11 mouse cellular contexts compared by ENCODE assay signal in genomic region chr2:26663551-26663950, GRCm38 (mm10). TPM values are rescaled to one million over a fixed set of nuclear protein-coding genes. Genes with fewer than 3 reads are reported as not detected.
DNase-seq lines count a peak whose midpoint lies in the region; ATAC-seq and TF ChIP-seq lines count a peak whose summit lies in the region.
"Not testable (repeated sequence)": the region's sequence is repeated elsewhere in the genome, so short reads cannot be mapped to it uniquely, and the experiment has no call there.
"Had no signal": no experiment of that assay in that cellular context is flagged by ENCODE, and none has a peak within 500 bp of the region (broad histone marks: within the 10 kb centered on the region; RNA-seq: fewer than 3 reads in every experiment).

No protein-coding gene starts in this region.

- not testable (repeated sequence) for H3K27me3 ChIP-seq in hindbrain, embryonic 14.5 days (ENCODE audit: control insufficient read depth, insufficient read depth, low read length); small intestine, adult 2 months (ENCODE audit: control insufficient read depth, insufficient read depth, low read length)

- DNase-seq in NIH3T3 (ENCODE audit: low read depth) = peak; percentile 78
- DNase-seq in cerebellum, adult 9-10 months = peak; percentile 20
- peak; percentile 31 for DNase-seq in gastrocnemius, adult 18-20 months (ENCODE audit: low spot score)
- DNase-seq in hindbrain, embryonic 14.5 days (ENCODE audit: low spot score) = peak; percentile 49
- DNase-seq in left cerebral cortex, postnatal 14 days (ENCODE audit: low spot score in 2 of 2) = peak; percentile 20 to 32

- H3K27ac ChIP-seq in hindbrain, embryonic 14.5 days; small intestine, adult 2 months (ENCODE audit: insufficient read depth, low read depth, low read length): not testable (repeated sequence)

- not testable (repeated sequence) for ATAC-seq in hindbrain, embryonic 14.5 days (ENCODE audit: low FRiP score)
- ATAC-seq in megakaryocyte progenitor cell, adult 5-6 weeks (replicated peaks; ENCODE audit: poor library complexity) = peak; percentile 87

- H3K4me1 ChIP-seq in hindbrain, embryonic 14.5 days (replicated peaks; ENCODE audit: control insufficient read depth, insufficient read depth, low read length); small intestine, adult 2 months (ENCODE audit: control insufficient read depth, insufficient read depth, insufficient read length, low read length): not testable (repeated sequence)

- not testable (repeated sequence) for TF ChIP-seq POLR2A in small intestine, adult 2 months (IDR thresholded peaks at IDR 0.05; ENCODE audit: low read depth, low read length)

- H3K9me3 ChIP-seq in hindbrain, embryonic 14.5 days (ENCODE audit: control insufficient read depth, low read length) = not testable (repeated sequence)

- H3K9ac ChIP-seq in hindbrain, embryonic 14.5 days = not testable (repeated sequence)

- TF ChIP-seq CTCF in small intestine, adult 2 months (IDR thresholded peaks at IDR 0.05; ENCODE audit: extremely low read depth, insufficient read length, insufficient replicate concordance, low read depth, low read length) = peak; percentile 48; the same call in 1 of the 2 replicates

- not testable (repeated sequence) for H3K4me2 ChIP-seq in hindbrain, embryonic 14.5 days (replicated peaks)

- intact Hi-C loops in left cerebral cortex, postnatal 14 days (cut with DNase I) = not testable (repeated sequence)

- H3K36me3 ChIP-seq in hindbrain, embryonic 14.5 days (replicated peaks; ENCODE audit: control insufficient read depth, insufficient read depth); small intestine, adult 2 months (ENCODE audit: control insufficient read depth, insufficient read depth, low read length): not testable (repeated sequence)

- whole genome bisulfite sequencing in hindbrain, embryonic 14.5 days = 61% methylated on average over 1 of the region's 1 CpGs
- 88% methylated on average over 1 of the region's 1 CpGs for WGBS in small intestine, adult 2 months

- not testable (repeated sequence) for H3K4me3 ChIP-seq in hindbrain, embryonic 14.5 days (replicated peaks; ENCODE audit: low read length); small intestine, adult 2 months (ENCODE audit: low read depth, low read length)

RNA-seq across cellular contexts. Expression of gene Lcn4, which starts 7.5 kb away (rescaled TPM):
- total RNA-seq in gastrocnemius, adult 18-20 months (2021) = not detected
- polyA plus RNA-seq in hindbrain, embryonic 14.5 days (2014; fragmentation: Nextera tagmentation; extraction: Ambion mirVana) = not detected in 2 replicates
- not detected for total RNA-seq in left cerebral cortex, postnatal 14 days (2021)
- total RNA-seq in megakaryocyte progenitor cell, adult 5-6 weeks (2015) = 0.30 and 1.6 TPM in 2 replicates
- not detected in 2 replicates for total RNA-seq in megakaryocyte progenitor cell, adult 5-6 weeks (2017)
- polyA plus RNA-seq in small intestine, adult 2 months (2012; rRNA removed) = not detected in 2 replicates
- total RNA-seq: left cerebral cortex, adult 8-10 months had no signal
- polyA plus RNA-seq: forebrain, embryonic 15.5 days; hindbrain, embryonic 13.5 days; midbrain, embryonic 16.5 days had no signal

RNA-seq across cellular contexts. Expression of gene Fam69b, which starts 35.3 kb away (rescaled TPM):
- total RNA-seq in gastrocnemius, adult 18-20 months (2021) = 1 to 10 TPM; 1.9 TPM
- 128 and 136 TPM in 2 replicates for polyA plus RNA-seq in hindbrain, embryonic 14.5 days (2014; fragmentation: Nextera tagmentation; extraction: Ambion mirVana)
- total RNA-seq in left cerebral cortex, postnatal 14 days (2021) = 10 to 100 TPM; 80.3 TPM
- total RNA-seq in megakaryocyte progenitor cell, adult 5-6 weeks (2015) = 2.8 and 4.8 TPM in 2 replicates
- 9.2 and 9.4 TPM in 2 replicates for total RNA-seq in megakaryocyte progenitor cell, adult 5-6 weeks (2017)
- polyA plus RNA-seq in small intestine, adult 2 months (2012; rRNA removed) = 5.0 and 7.7 TPM in 2 replicates

RNA-seq across cellular contexts. Expression of gene Agpat2, which starts 59.3 kb away (rescaled TPM):
- total RNA-seq in gastrocnemius, adult 18-20 months (2021) = 1 to 10 TPM; 6.3 to 7.5 TPM
- polyA plus RNA-seq in hindbrain, embryonic 14.5 days (2014; fragmentation: Nextera tagmentation; extraction: Ambion mirVana) = 5.6 and 6.6 TPM in 2 replicates
- total RNA-seq in left cerebral cortex, postnatal 14 days (2021) = 1 to 10 TPM in 1 of 2 experiments, under 1 TPM in 1; 0.72 to 1.3 TPM
- total RNA-seq in megakaryocyte progenitor cell, adult 5-6 weeks (2015) = 47.8 and 50.3 TPM in 2 replicates
- total RNA-seq in megakaryocyte progenitor cell, adult 5-6 weeks (2017) = 43.5 and 52.3 TPM in 2 replicates
- 288 and 515 TPM in 2 replicates for polyA plus RNA-seq in small intestine, adult 2 months (2012; rRNA removed)

Comparison
In these comparisons a context has a peak if more than half of its experiments do, and no peak if none do; other contexts are left out.
1. DNase-seq: peak in every context shown above with its lines; median percentile 78 in NIH3T3; 49 in hindbrain, embryonic 14.5 days; 31 in gastrocnemius, adult 18-20 months; 26 in left cerebral cortex, postnatal 14 days; 20 in cerebellum, adult 9-10 months.
2. RNA of gene Fam69b, which starts 35.3 kb away (total RNA-seq): 80.3 TPM in left cerebral cortex, postnatal 14 days; 2.8 to 9.4 TPM in megakaryocyte progenitor cell, adult 5-6 weeks and 1.9 TPM in gastrocnemius, adult 18-20 months; every median in the first group is over 4 times any median in the second.
3. RNA of gene Agpat2, which starts 59.3 kb away (total RNA-seq): 43.5 to 52.3 TPM in megakaryocyte progenitor cell, adult 5-6 weeks; 6.3 to 7.5 TPM in gastrocnemius, adult 18-20 months and 0.72 to 1.3 TPM in left cerebral cortex, postnatal 14 days; every median in the first group is over 4 times any median in the second.